Mouse (Mus musculus): ENCODE data around the gene Loxl1. TPM values are rescaled to one million over a fixed set of nuclear protein-coding genes. Genes with fewer than 3 reads are reported as not detected.
"Not testable (repeated sequence)": the region's sequence is repeated elsewhere in the genome, so short reads cannot be mapped to it uniquely, and the experiment has no call there.

The Loxl1 gene
- polyA plus RNA-seq, 1 experiment from 2014 or later = 9.9 TPM

GRCm38 (mm10) chr9:58275115-58275774 is 37.7 kb downstream of the Loxl1 start:
- ATAC-seq (ENCODE audit: low FRiP score) (no peak), DNase-seq (ENCODE audit: low spot score, missing footprints) (no peak)
- H3K4me1 ChIP-seq (ENCODE audit: control insufficient read depth, insufficient read depth, low read length) = no peaks in the 10 kb centered on the region
- no peak overlapping the region for H3K4me3 ChIP-seq (ENCODE audit: low read depth, low read length)
- no peak overlapping the region; the same call in 1 of the 2 replicates for H3K27ac ChIP-seq (ENCODE audit: low read depth, low read length)
- no peaks in the 10 kb centered on the region for H3K9me3 ChIP-seq (ENCODE audit: control insufficient read depth, low read length)
- no peak overlapping the region; the same call in 1 of the 2 replicates for H3K9ac ChIP-seq (ENCODE audit: low read length)
- no peak overlapping the region for H3K4me2 ChIP-seq
- WGBS = 47% methylated on average over 8 of the region's 8 CpGs
- H3K36me3 ChIP-seq (ENCODE audit: control insufficient read depth, insufficient read depth, low read length) = no peaks in the 10 kb centered on the region
- H3K27me3 ChIP-seq (ENCODE audit: control insufficient read depth, insufficient read depth, low read length) = no peaks in the 10 kb centered on the region

GRCm38 (mm10) chr9:58274626-58275025 is 38.4 kb downstream of the Loxl1 start:
- H3K4me2 ChIP-seq = no peak overlapping the region
- no peak for DNase-seq (ENCODE audit: low spot score, missing footprints)
- H3K27me3 ChIP-seq (ENCODE audit: control insufficient read depth, insufficient read depth, low read length) = no peaks in the 10 kb centered on the region
- H3K9ac ChIP-seq (ENCODE audit: low read length) = no peak overlapping the region
- ATAC-seq (ENCODE audit: low FRiP score) = no peak
- no peak overlapping the region for H3K27ac ChIP-seq (ENCODE audit: low read depth, low read length)
- H3K9me3 ChIP-seq (ENCODE audit: control insufficient read depth, low read length) = no peaks in the 10 kb centered on the region
- no peaks in the 10 kb centered on the region for H3K4me1 ChIP-seq (ENCODE audit: control insufficient read depth, insufficient read depth, low read length)
- H3K36me3 ChIP-seq (ENCODE audit: control insufficient read depth, insufficient read depth, low read length) = no peaks in the 10 kb centered on the region
- no peak overlapping the region for H3K4me3 ChIP-seq (ENCODE audit: low read depth, low read length)
- WGBS = 61% methylated on average over 3 of the region's 3 CpGs

- Histone ChIP-seq H3K9me3 (ENCODE audit: control insufficient read depth, low read length) (no peaks in the 10 kb centered on the region), H3K27ac (ENCODE audit: low read depth, low read length) (no peak overlapping the region), H3K9ac (ENCODE audit: low read length) (no peak overlapping the region), H3K4me3 (ENCODE audit: low read depth, low read length) (no peak overlapping the region), H3K36me3 (ENCODE audit: control insufficient read depth, insufficient read depth, low read length) (no peaks in the 10 kb centered on the region), H3K4me2 (no peak overlapping the region), H3K27me3 (ENCODE audit: control insufficient read depth, insufficient read depth, low read length) (no peaks in the 10 kb centered on the region), H3K4me1 (ENCODE audit: control insufficient read depth, insufficient read depth, low read length) (no peaks in the 10 kb centered on the region)
- no peak for DNase-seq (ENCODE audit: low spot score, missing footprints)
- WGBS = 88% methylated on average over 7 of the region's 7 CpGs
- ATAC-seq (ENCODE audit: low FRiP score) = no peak
Measured at GRCm38 (mm10) chr9:58274101-58274604, 38.8 kb downstream of the Loxl1 start.

GRCm38 (mm10) chr9:58272855-58273254 is 40.1 kb downstream of the Loxl1 start:
- Histone ChIP-seq H3K9ac (ENCODE audit: low read length) (no peak overlapping the region), H3K27ac (ENCODE audit: low read depth, low read length) (no peak overlapping the region), H3K9me3 (ENCODE audit: control insufficient read depth, low read length) (no peaks in the 10 kb centered on the region), H3K27me3 (ENCODE audit: control insufficient read depth, insufficient read depth, low read length) (no peaks in the 10 kb centered on the region), H3K4me3 (ENCODE audit: low read depth, low read length) (no peak overlapping the region), H3K4me2 (no peak overlapping the region), H3K4me1 (ENCODE audit: control insufficient read depth, insufficient read depth, low read length) (no peaks in the 10 kb centered on the region), H3K36me3 (ENCODE audit: control insufficient read depth, insufficient read depth, low read length) (no peaks in the 10 kb centered on the region)
- no peak for DNase-seq (ENCODE audit: low spot score, missing footprints)
- ATAC-seq (ENCODE audit: low FRiP score) = no peak
- 78% methylated on average over 9 of the region's 9 CpGs for WGBS

GRCm38 (mm10) chr9:58272068-58272541 is 40.9 kb downstream of the Loxl1 start:
- no peak overlapping the region for H3K4me2 ChIP-seq
- ATAC-seq (ENCODE audit: low FRiP score) (no peak), DNase-seq (ENCODE audit: low spot score, missing footprints) (no peak)
- H3K27me3 ChIP-seq (ENCODE audit: control insufficient read depth, insufficient read depth, low read length) = no peaks in the 10 kb centered on the region
- no peaks in the 10 kb centered on the region for H3K9me3 ChIP-seq (ENCODE audit: control insufficient read depth, low read length)
- no peak overlapping the region for H3K4me3 ChIP-seq (ENCODE audit: low read depth, low read length)
- H3K9ac ChIP-seq (ENCODE audit: low read length) = no peak overlapping the region
- H3K36me3 ChIP-seq (ENCODE audit: control insufficient read depth, insufficient read depth, low read length) = no peaks in the 10 kb centered on the region
- H3K4me1 ChIP-seq (ENCODE audit: control insufficient read depth, insufficient read depth, low read length) = no peaks in the 10 kb centered on the region
- 79% methylated on average over 2 of the region's 2 CpGs for WGBS
- H3K27ac ChIP-seq (ENCODE audit: low read depth, low read length) = no peak overlapping the region

GRCm38 (mm10) chr9:58271551-58271950 is 41.4 kb downstream of the Loxl1 start:
- H3K9me3 ChIP-seq (ENCODE audit: control insufficient read depth, low read length); H3K4me3 ChIP-seq (ENCODE audit: low read depth, low read length); ATAC-seq (ENCODE audit: low FRiP score); H3K9ac ChIP-seq (ENCODE audit: low read length); H3K27me3 ChIP-seq (ENCODE audit: control insufficient read depth, insufficient read depth, low read length); DNase-seq (ENCODE audit: low spot score, missing footprints); H3K4me1 ChIP-seq (ENCODE audit: control insufficient read depth, insufficient read depth, low read length); H3K27ac ChIP-seq (ENCODE audit: low read depth, low read length); H3K4me2 ChIP-seq; H3K36me3 ChIP-seq (ENCODE audit: control insufficient read depth, insufficient read depth, low read length): not testable (repeated sequence)
- WGBS = 90% methylated on average over 9 of the region's 9 CpGs

GRCm38 (mm10) chr9:58271109-58271508 is 41.9 kb downstream of the Loxl1 start:
- no peaks in the 10 kb centered on the region for H3K36me3 ChIP-seq (ENCODE audit: control insufficient read depth, insufficient read depth, low read length)
- no peaks in the 10 kb centered on the region for H3K9me3 ChIP-seq (ENCODE audit: control insufficient read depth, low read length)
- H3K4me3 ChIP-seq (ENCODE audit: low read depth, low read length) = no peak overlapping the region
- no peak for DNase-seq (ENCODE audit: low spot score, missing footprints)
- no peaks in the 10 kb centered on the region for H3K4me1 ChIP-seq (ENCODE audit: control insufficient read depth, insufficient read depth, low read length)
- no peak overlapping the region for H3K27ac ChIP-seq (ENCODE audit: low read depth, low read length)
- no peak for ATAC-seq (ENCODE audit: low FRiP score)
- H3K27me3 ChIP-seq (ENCODE audit: control insufficient read depth, insufficient read depth, low read length) = no peaks in the 10 kb centered on the region
- H3K9ac ChIP-seq (ENCODE audit: low read length) = no peak overlapping the region
- H3K4me2 ChIP-seq = no peak overlapping the region
- 93% methylated on average over 3 of the region's 3 CpGs for WGBS

- DNase-seq (ENCODE audit: low spot score, missing footprints) = no peak
- Histone ChIP-seq H3K36me3 (ENCODE audit: control insufficient read depth, insufficient read depth, low read length) (no peaks in the 10 kb centered on the region), H3K9ac (ENCODE audit: low read length) (no peak overlapping the region), H3K27me3 (ENCODE audit: control insufficient read depth, insufficient read depth, low read length) (no peaks in the 10 kb centered on the region), H3K27ac (ENCODE audit: low read depth, low read length) (no peak overlapping the region), H3K4me3 (ENCODE audit: low read depth, low read length) (no peak overlapping the region), H3K4me2 (no peak overlapping the region), H3K9me3 (ENCODE audit: control insufficient read depth, low read length) (no peaks in the 10 kb centered on the region), H3K4me1 (ENCODE audit: control insufficient read depth, insufficient read depth, low read length) (no peaks in the 10 kb centered on the region)
- no peak for ATAC-seq (ENCODE audit: low FRiP score)
- WGBS = 61% methylated on average over 3 of the region's 3 CpGs
Measured at GRCm38 (mm10) chr9:58270081-58270480, 42.9 kb downstream of the Loxl1 start.

- Histone ChIP-seq H3K9me3 (ENCODE audit: control insufficient read depth, low read length) (no peaks in the 10 kb centered on the region), H3K27me3 (ENCODE audit: control insufficient read depth, insufficient read depth, low read length) (no peaks in the 10 kb centered on the region), H3K4me1 (ENCODE audit: control insufficient read depth, insufficient read depth, low read length) (no peaks in the 10 kb centered on the region), H3K9ac (ENCODE audit: low read length) (no peak overlapping the region), H3K4me3 (ENCODE audit: low read depth, low read length) (no peak overlapping the region), H3K4me2 (no peak overlapping the region), H3K36me3 (ENCODE audit: control insufficient read depth, insufficient read depth, low read length) (no peaks in the 10 kb centered on the region), H3K27ac (ENCODE audit: low read depth, low read length) (no peak overlapping the region)
- WGBS = 57% methylated on average over 12 of the region's 12 CpGs
- ATAC-seq (ENCODE audit: low FRiP score) (no peak), DNase-seq (ENCODE audit: low spot score, missing footprints) (peak; percentile 90)
Measured at GRCm38 (mm10) chr9:58268384-58269313, 44.3 kb downstream of the Loxl1 start.
